Mouse (Mus musculus): ENCODE results near the gene Samd7. TPM values are rescaled to one million over a fixed set of nuclear protein-coding genes. Genes with fewer than 3 reads are reported as not detected.

Samd7 gene
- polyA plus RNA-seq, 1 experiment from 2014 or later: not detected

Other genes with a start within 250 kb of the Samd7 start
- gene Mecom, start 198.3 kb upstream of the Samd7 start, polyA plus RNA-seq (2014; fragmentation: Nextera tagmentation; extraction: Ambion mirVana): 3.2 and 4.0 TPM in 2 replicates
- gene Actrt3, start 146.4 kb upstream of the Samd7 start, polyA plus RNA-seq (2014; fragmentation: Nextera tagmentation; extraction: Ambion mirVana): 0.17 and 0.25 TPM in 2 replicates
- 35.4 and 40.8 TPM in 2 replicates for gene Mynn, start 144.2 kb upstream of the Samd7 start, polyA plus RNA-seq (2014; fragmentation: Nextera tagmentation; extraction: Ambion mirVana)
- gene Lrriq4, start 101.8 kb upstream of the Samd7 start, polyA plus RNA-seq (2014; fragmentation: Nextera tagmentation; extraction: Ambion mirVana): not detected in 2 replicates
- gene Lrrc34, start 98.4 kb upstream of the Samd7 start, polyA plus RNA-seq (2014; fragmentation: Nextera tagmentation; extraction: Ambion mirVana): 1.3 and 1.6 TPM in 2 replicates
- not detected in 2 replicates for gene Lrrc31, start 46.5 kb upstream of the Samd7 start, polyA plus RNA-seq (2014; fragmentation: Nextera tagmentation; extraction: Ambion mirVana)
- 76.8 and 84.0 TPM in 2 replicates for gene Sec62, start 46.6 kb downstream of the Samd7 start, polyA plus RNA-seq (2014; fragmentation: Nextera tagmentation; extraction: Ambion mirVana)
- gene Gpr160, start 109.7 kb downstream of the Samd7 start, polyA plus RNA-seq (2014; fragmentation: Nextera tagmentation; extraction: Ambion mirVana): 1.3 and 1.6 TPM in 2 replicates
- 4.8 and 5.7 TPM in 2 replicates for gene Phc3, start 223.1 kb downstream of the Samd7 start, polyA plus RNA-seq (2014; fragmentation: Nextera tagmentation; extraction: Ambion mirVana)
- 24.8 and 25.8 TPM in 2 replicates for gene Prkci, start 249.5 kb downstream of the Samd7 start, polyA plus RNA-seq (2014; fragmentation: Nextera tagmentation; extraction: Ambion mirVana)

Data from forebrain, embryonic 14.5 days (tissue).